ENCODE assay signal across 8 mouse cellular contexts in genomic region chr7:30322865-30323264, GRCm38 (mm10). TPM values are rescaled to one million over a fixed set of nuclear protein-coding genes. Genes with fewer than 3 reads are reported as not detected.
DNase-seq lines count a peak whose midpoint lies in the region; ATAC-seq and TF ChIP-seq lines count a peak whose summit lies in the region.

No protein-coding gene starts in this region.

- H3K27me3 ChIP-seq in intestine, postnatal 0 days (replicated peaks; ENCODE audit: control insufficient read depth, insufficient read depth, low read length), result no peaks in the 10 kb centered on the region
- H3K27me3 ChIP-seq in neural tube, embryonic 15.5 days (replicated peaks), result peaks cover 7% of the 10 kb centered on the region; the same call in 1 of the 2 replicates

- intact Hi-C loops in gastrocnemius, postnatal 14 days (cut with DNase I; ENCODE audit: low total_unique reads), result no loop called here

- H3K9me3 ChIP-seq in intestine, postnatal 0 days (ENCODE audit: control insufficient read depth), result no peaks in the 10 kb centered on the region
- no peaks in the 10 kb centered on the region for H3K9me3 ChIP-seq in neural tube, embryonic 15.5 days (replicated peaks)

- H3K27ac ChIP-seq in cortical plate, adult 2 months (ENCODE audit: insufficient read depth, low read length), result no peak overlapping the region
- H3K27ac ChIP-seq in intestine, postnatal 0 days (ENCODE audit: low read depth, low read length), result peak overlapping the region; percentile 90
- peak overlapping the region; percentile 71; the same call in 1 of the 2 replicates for H3K27ac ChIP-seq in neural tube, embryonic 15.5 days (replicated peaks)

- 14% methylated on average over 6 of the region's 6 CpGs for WGBS in intestine, postnatal 0 days
- 37% methylated on average over 6 of the region's 6 CpGs for WGBS in neural tube, embryonic 15.5 days

- ATAC-seq in intestine, postnatal 0 days, result peak; percentile 63
- no peak for ATAC-seq in neural tube, embryonic 15.5 days (ENCODE audit: low FRiP score)

- H3K4me3 ChIP-seq in cortical plate, adult 2 months (ENCODE audit: insufficient read depth, low read length), result peak overlapping the region; percentile 48; the same call in 1 of the 2 replicates
- peak overlapping the region; percentile 76 for H3K4me3 ChIP-seq in intestine, postnatal 0 days (ENCODE audit: low read depth, low read length)
- H3K4me3 ChIP-seq in neural tube, embryonic 15.5 days (replicated peaks), result peak overlapping the region; percentile 91

- H3K4me2 ChIP-seq in intestine, postnatal 0 days (replicated peaks; ENCODE audit: low read depth), result peak overlapping the region; percentile 96
- H3K4me2 ChIP-seq in neural tube, embryonic 15.5 days, result peak overlapping the region; percentile 79

- no peak for TF ChIP-seq POLR2A in cortical plate, adult 2 months (IDR thresholded peaks at IDR 0.05; ENCODE audit: extremely low read depth, insufficient read depth, low read length)

- TF ChIP-seq CTCF in cortical plate, adult 2 months (IDR thresholded peaks at IDR 0.05; ENCODE audit: extremely low read depth, insufficient read depth, low read length), result no peak
- no peak for TF ChIP-seq CTCF in intestine, postnatal 0 days (IDR thresholded peaks at IDR 0.05; ENCODE audit: low read depth)

- H3K36me3 ChIP-seq in intestine, postnatal 0 days (ENCODE audit: control insufficient read depth, insufficient read depth), result no peaks in the 10 kb centered on the region
- H3K36me3 ChIP-seq in neural tube, embryonic 15.5 days, result no peaks in the 10 kb centered on the region

- peak overlapping the region; percentile 46; the same call in 1 of the 2 replicates for H3K9ac ChIP-seq in intestine, postnatal 0 days (ENCODE audit: low read depth, low read length)
- peak overlapping the region; percentile 21; the same call in 1 of the 2 replicates for H3K9ac ChIP-seq in neural tube, embryonic 15.5 days (replicated peaks)

- H3K4me1 ChIP-seq in cortical plate, adult 2 months (ENCODE audit: control insufficient read depth, insufficient read depth, low read length), result peaks cover 1% of the 10 kb centered on the region
- no peaks in the 10 kb centered on the region; the same call in 1 of the 2 replicates for H3K4me1 ChIP-seq in intestine, postnatal 0 days (replicated peaks; ENCODE audit: control insufficient read depth, insufficient read depth, low read length)
- H3K4me1 ChIP-seq in neural tube, embryonic 15.5 days, result peaks cover 18% of the 10 kb centered on the region

- peak; percentile 14 for DNase-seq in retina, embryonic 14.5 days (ENCODE audit: low spot score)
- no peak for DNase-seq in retina, postnatal 1 day
- DNase-seq in embryo, embryonic 10 days (ENCODE audit: low spot score), result no peak
- DNase-seq in gastrocnemius, postnatal 14 days, result no peak
- DNase-seq in left cerebral cortex, adult 18-20 months (ENCODE audit: low spot score in 2 of 2), result no peak

RNA-seq across cellular contexts. Expression of gene Sdhaf1, which starts 0.8 kb away (rescaled TPM):
- 16.9 and 17.4 TPM in 2 replicates for polyA plus RNA-seq in cortical plate, adult 2 months (2012; rRNA removed)
- 18.3 and 18.8 TPM in 2 replicates for polyA plus RNA-seq in intestine, postnatal 0 days (2015; fragmentation: Nextera tagmentation; extraction: Ambion mirVana)
- 16.0 and 16.7 TPM in 2 replicates for polyA plus RNA-seq in neural tube, embryonic 15.5 days (2015; fragmentation: Nextera tagmentation; extraction: Ambion mirVana)
- total RNA-seq in gastrocnemius, postnatal 14 days (2021), result 10 to 100 TPM in 1 of 2 experiments, 1 to 10 TPM in 1; 7.8 to 10.6 TPM
- total RNA-seq in left cerebral cortex, adult 18-20 months (2021), result 1 to 10 TPM; 6.4 to 7.5 TPM

RNA-seq across cellular contexts. Expression of gene E130208F15Rik, which starts 1.3 kb away (rescaled TPM):
- 0.35 and 0.44 TPM in 2 replicates for polyA plus RNA-seq in cortical plate, adult 2 months (2012; rRNA removed)
- not detected in 2 replicates for polyA plus RNA-seq in intestine, postnatal 0 days (2015; fragmentation: Nextera tagmentation; extraction: Ambion mirVana)
- polyA plus RNA-seq in neural tube, embryonic 15.5 days (2015; fragmentation: Nextera tagmentation; extraction: Ambion mirVana), result not detected in 2 replicates
- total RNA-seq in gastrocnemius, postnatal 14 days (2021), result under 1 TPM; 0.51 to 0.78 TPM
- total RNA-seq in left cerebral cortex, adult 18-20 months (2021), result under 1 TPM; 0.35 to 0.56 TPM

RNA-seq across cellular contexts. Expression of gene Syne4, which starts 8.3 kb away (rescaled TPM):
- 23.6 and 24.7 TPM in 2 replicates for polyA plus RNA-seq in cortical plate, adult 2 months (2012; rRNA removed)
- polyA plus RNA-seq in intestine, postnatal 0 days (2015; fragmentation: Nextera tagmentation; extraction: Ambion mirVana), result 12.5 and 16.3 TPM in 2 replicates
- 18.9 and 24.7 TPM in 2 replicates for polyA plus RNA-seq in neural tube, embryonic 15.5 days (2015; fragmentation: Nextera tagmentation; extraction: Ambion mirVana)
- 1 to 10 TPM; 1.0 to 1.1 TPM for total RNA-seq in gastrocnemius, postnatal 14 days (2021)
- total RNA-seq in left cerebral cortex, adult 18-20 months (2021), result 10 to 100 TPM; 13.8 to 15.6 TPM

RNA-seq across cellular contexts. Expression of gene Alkbh6, which starts 14.3 kb away (rescaled TPM):
- polyA plus RNA-seq in cortical plate, adult 2 months (2012; rRNA removed), result 135 and 141 TPM in 2 replicates
- 58.2 and 63.5 TPM in 2 replicates for polyA plus RNA-seq in intestine, postnatal 0 days (2015; fragmentation: Nextera tagmentation; extraction: Ambion mirVana)
- 131 and 141 TPM in 2 replicates for polyA plus RNA-seq in neural tube, embryonic 15.5 days (2015; fragmentation: Nextera tagmentation; extraction: Ambion mirVana)
- total RNA-seq in gastrocnemius, postnatal 14 days (2021), result 10 to 100 TPM; 16.0 to 17.4 TPM
- total RNA-seq in left cerebral cortex, adult 18-20 months (2021), result 10 to 100 TPM; 67.0 to 68.5 TPM

RNA-seq across cellular contexts. Expression of gene Clip3, which starts 31.3 kb away (rescaled TPM):
- polyA plus RNA-seq in cortical plate, adult 2 months (2012; rRNA removed), result 439 and 458 TPM in 2 replicates
- 8.6 and 9.7 TPM in 2 replicates for polyA plus RNA-seq in intestine, postnatal 0 days (2015; fragmentation: Nextera tagmentation; extraction: Ambion mirVana)
- 82.4 and 89.7 TPM in 2 replicates for polyA plus RNA-seq in neural tube, embryonic 15.5 days (2015; fragmentation: Nextera tagmentation; extraction: Ambion mirVana)
- 10 to 100 TPM; 18.2 to 20.9 TPM for total RNA-seq in gastrocnemius, postnatal 14 days (2021)
- 100 to 1,000 TPM; 443 to 457 TPM for total RNA-seq in left cerebral cortex, adult 18-20 months (2021)
